Mouse (Mus musculus): ENCODE measurements around the gene Ostm1. TPM values are rescaled to one million over a fixed set of nuclear protein-coding genes. Genes with fewer than 3 reads are reported as not detected.

The Ostm1 gene
- polyA plus RNA-seq, 1 experiment from 2014 or later: 57.1 TPM

GRCm38 (mm10) chr10:42577525-42578280 is 5.9 kb upstream of the Ostm1 start:
- Histone ChIP-seq H3K9me3 (replicated peaks) (no peaks in the 10 kb centered on the region), H3K4me2 (peak overlapping the region; percentile 89), H3K27ac (peak overlapping the region; percentile 96), H3K36me3 (ENCODE audit: poor library complexity, severe bottlenecking) (peaks cover 25% of the 10 kb centered on the region), H3K27me3 (peaks cover 8% of the 10 kb centered on the region), H3K9ac (peak overlapping the region; percentile 53), H3K4me1 (peaks cover 92% of the 10 kb centered on the region), H3K4me3 (peak overlapping the region; percentile 81)
- no peak for ATAC-seq
- WGBS: 2% methylated on average over 15 of the region's 15 CpGs

- under 1% methylated on average over 15 of the region's 15 CpGs for WGBS
- H3K27ac ChIP-seq: peak overlapping the region; percentile 96
- H3K9me3 ChIP-seq (replicated peaks): no peaks in the 10 kb centered on the region
- ATAC-seq: peak; percentile 57
- H3K9ac ChIP-seq: peak overlapping the region; percentile 53
- peaks cover 92% of the 10 kb centered on the region for H3K4me1 ChIP-seq
- peak overlapping the region; percentile 81 for H3K4me3 ChIP-seq
- peak overlapping the region; percentile 89 for H3K4me2 ChIP-seq
- peaks cover 21% of the 10 kb centered on the region for H3K36me3 ChIP-seq (ENCODE audit: poor library complexity, severe bottlenecking)
- peaks cover 4% of the 10 kb centered on the region for H3K27me3 ChIP-seq
Observed at GRCm38 (mm10) chr10:42578281-42578675, 5.3 kb upstream of the Ostm1 start.

- ATAC-seq: no peak; the same call in 1 of the 2 replicates
- Histone ChIP-seq H3K4me2 (peak overlapping the region; percentile 89), H3K36me3 (ENCODE audit: poor library complexity, severe bottlenecking) (peaks cover 18% of the 10 kb centered on the region), H3K4me3 (peak overlapping the region; percentile 81), H3K9ac (peak overlapping the region; percentile 98), H3K27me3 (peaks cover 2% of the 10 kb centered on the region), H3K9me3 (replicated peaks) (no peaks in the 10 kb centered on the region), H3K4me1 (peaks cover 86% of the 10 kb centered on the region), H3K27ac (peak overlapping the region; percentile 96)
- WGBS: 1% methylated on average over 22 of the region's 22 CpGs
Observed at GRCm38 (mm10) chr10:42578698-42579474, 4.7 kb upstream of the Ostm1 start.

GRCm38 (mm10) chr10:42579475-42580130 is 4.0 kb upstream of the Ostm1 start:
- peaks cover 18% of the 10 kb centered on the region for H3K36me3 ChIP-seq (ENCODE audit: poor library complexity, severe bottlenecking)
- H3K4me3 ChIP-seq: peak overlapping the region; percentile 81
- ATAC-seq: peak; percentile 11
- peak overlapping the region; percentile 96 for H3K27ac ChIP-seq
- peak overlapping the region; percentile 98 for H3K9ac ChIP-seq
- no peaks in the 10 kb centered on the region for H3K9me3 ChIP-seq (replicated peaks)
- peaks cover 84% of the 10 kb centered on the region for H3K4me1 ChIP-seq
- H3K4me2 ChIP-seq: peak overlapping the region; percentile 89
- WGBS: under 1% methylated on average over 40 of the region's 41 CpGs
- no peaks in the 10 kb centered on the region; the same call in 1 of the 2 replicates for H3K27me3 ChIP-seq

GRCm38 (mm10) chr10:42580131-42580950 is 3.3 kb upstream of the Ostm1 start:
- ATAC-seq: no peak
- Histone ChIP-seq H3K36me3 (ENCODE audit: poor library complexity, severe bottlenecking) (peaks cover 17% of the 10 kb centered on the region), H3K4me2 (peak overlapping the region; percentile 89), H3K9me3 (replicated peaks) (no peaks in the 10 kb centered on the region), H3K9ac (peak overlapping the region; percentile 98), H3K4me3 (peak overlapping the region; percentile 81), H3K4me1 (peaks cover 84% of the 10 kb centered on the region), H3K27ac (peak overlapping the region; percentile 96), H3K27me3 (no peaks in the 10 kb centered on the region; the same call in 1 of the 2 replicates)
- WGBS: 1% methylated on average over 29 of the region's 29 CpGs

- 2% methylated on average over 7 of the region's 7 CpGs for WGBS
- H3K27me3 ChIP-seq: no peaks in the 10 kb centered on the region; the same call in 1 of the 2 replicates
- no peaks in the 10 kb centered on the region for H3K9me3 ChIP-seq (replicated peaks)
- peaks cover 14% of the 10 kb centered on the region for H3K36me3 ChIP-seq (ENCODE audit: poor library complexity, severe bottlenecking)
- peak overlapping the region; percentile 81 for H3K4me3 ChIP-seq
- peak overlapping the region; percentile 89 for H3K4me2 ChIP-seq
- no peak for ATAC-seq
- H3K27ac ChIP-seq: peak overlapping the region; percentile 96
- peaks cover 84% of the 10 kb centered on the region for H3K4me1 ChIP-seq
- H3K9ac ChIP-seq: peak overlapping the region; percentile 98
Observed at GRCm38 (mm10) chr10:42580951-42581277, 2.7 kb upstream of the Ostm1 start.

GRCm38 (mm10) chr10:42581694-42582565 is 1.7 kb upstream of the Ostm1 start:
- Histone ChIP-seq H3K4me3 (peak overlapping the region; percentile 81), H3K27ac (peak overlapping the region; percentile 96), H3K4me1 (peaks cover 86% of the 10 kb centered on the region), H3K9ac (peak overlapping the region; percentile 98), H3K9me3 (replicated peaks) (no peaks in the 10 kb centered on the region), H3K4me2 (peak overlapping the region; percentile 89), H3K27me3 (peaks cover 4% of the 10 kb centered on the region), H3K36me3 (ENCODE audit: poor library complexity, severe bottlenecking) (peaks cover 8% of the 10 kb centered on the region)
- ATAC-seq: no peak
- WGBS: under 1% methylated on average over 45 of the region's 45 CpGs

GRCm38 (mm10) chr10:42582566-42583110 is 984 bp upstream of the Ostm1 start:
- peak overlapping the region; percentile 98 for H3K9ac ChIP-seq
- peaks cover 7% of the 10 kb centered on the region for H3K27me3 ChIP-seq
- ATAC-seq: no peak
- H3K4me3 ChIP-seq: peak overlapping the region; percentile 81
- H3K4me2 ChIP-seq: peak overlapping the region; percentile 89
- under 1% methylated on average over 42 of the region's 44 CpGs for WGBS
- peaks cover 3% of the 10 kb centered on the region; the same call in 1 of the 2 replicates for H3K36me3 ChIP-seq (ENCODE audit: poor library complexity, severe bottlenecking)
- H3K27ac ChIP-seq: peak overlapping the region; percentile 96
- no peaks in the 10 kb centered on the region for H3K9me3 ChIP-seq (replicated peaks)
- H3K4me1 ChIP-seq: peaks cover 84% of the 10 kb centered on the region

GRCm38 (mm10) chr10:42583902-42584435 is 347 bp downstream of the Ostm1 start:
- peak overlapping the region; percentile 81 for H3K4me3 ChIP-seq
- peak overlapping the region; percentile 96 for H3K27ac ChIP-seq
- H3K4me1 ChIP-seq: peaks cover 83% of the 10 kb centered on the region
- WGBS: under 1% methylated on average over 32 of the region's 32 CpGs
- H3K36me3 ChIP-seq (ENCODE audit: poor library complexity, severe bottlenecking): no peaks in the 10 kb centered on the region; the same call in 1 of the 2 replicates
- H3K4me2 ChIP-seq: peak overlapping the region; percentile 89
- peak; percentile 42 for ATAC-seq
- peak overlapping the region; percentile 98 for H3K9ac ChIP-seq
- H3K9me3 ChIP-seq (replicated peaks): no peaks in the 10 kb centered on the region
- H3K27me3 ChIP-seq: peaks cover 7% of the 10 kb centered on the region

GRCm38 (mm10) chr10:42584436-42584983 is 888 bp downstream of the Ostm1 start:
- WGBS: under 1% methylated on average over 37 of the region's 37 CpGs
- Histone ChIP-seq H3K9me3 (replicated peaks) (no peaks in the 10 kb centered on the region), H3K27ac (peak overlapping the region; percentile 96), H3K9ac (peak overlapping the region; percentile 98), H3K4me1 (peaks cover 83% of the 10 kb centered on the region), H3K27me3 (peaks cover 7% of the 10 kb centered on the region), H3K4me2 (peak overlapping the region; percentile 89), H3K4me3 (peak overlapping the region; percentile 81), H3K36me3 (ENCODE audit: poor library complexity, severe bottlenecking) (no peaks in the 10 kb centered on the region; the same call in 1 of the 2 replicates)
- no peak for ATAC-seq

Measured in forebrain, embryonic 13.5 days (tissue).